Mouse (Mus musculus) CD4-positive, CD25-positive, alpha-beta regulatory T cell, adult 9 weeks (primary cell): ENCODE measurements around the gene Crxos. TPM values are rescaled to one million over a fixed set of nuclear protein-coding genes. Genes with fewer than 3 reads are reported as not detected.

ENCODE experiments used
- polyA plus RNA-seq: library from polyadenylated mRNA; unstranded; fragments of 100-300 nt; shearing (Covaris generic); gene quantifications from one replicate; pipeline ENCODE4 v1.2.1, GENCODE M21; 2017

Crxos gene
- polyA plus RNA-seq, result not detected

GRCm38 (mm10) chr7:15882317-15882716, at the start of gene Crxos:
TSS of gene Crxos (plus strand) at chr7:15882617.

GRCm38 (mm10) chr7:15839578-15839977, 42.8 kb upstream of the Crxos start, which contains the start of gene Obox6:
TSS of gene Obox6 (minus strand) at chr7:15839678.

GRCm38 (mm10) chr7:15879756-15880155, 2.7 kb upstream of the Crxos start, which contains the start of gene Crx:
TSS of gene Crx (minus strand) at chr7:15879968.

GRCm38 (mm10) chr7:15922220-15922773, 39.9 kb downstream of the Crxos start, which contains the start of gene Selenow:
TSS of gene Selenow (minus strand) at chr7:15922402.

GRCm38 (mm10) chr7:15945721-15946536, 63.5 kb downstream of the Crxos start, which contains the start of gene Nop53:
TSS of gene Nop53 (minus strand) at chr7:15946074.

Other genes starting within 250 kb of the Crxos start
- not detected for gene Obox3, start 242.7 kb upstream of the Crxos start, polyA plus RNA-seq
- gene Obox5, start 132.5 kb upstream of the Crxos start, polyA plus RNA-seq, result not detected
- gene Obox6, start 42.9 kb upstream of the Crxos start, polyA plus RNA-seq, result not detected
- gene Crx, start 2.6 kb upstream of the Crxos start, polyA plus RNA-seq, result not detected
- 730 TPM for gene Selenow, start 39.8 kb downstream of the Crxos start, polyA plus RNA-seq
- 377 TPM for gene Nop53, start 63.5 kb downstream of the Crxos start, polyA plus RNA-seq
- not detected for gene Ehd2, start 85.0 kb downstream of the Crxos start, polyA plus RNA-seq
- gene Bicra, start 165.3 kb downstream of the Crxos start, polyA plus RNA-seq, result 5.4 TPM
- 0.06 TPM for gene Zfp541, start 179.2 kb downstream of the Crxos start, polyA plus RNA-seq
- gene Napa, start 215.8 kb downstream of the Crxos start, polyA plus RNA-seq, result 269 TPM
- gene Kptn, start 237.3 kb downstream of the Crxos start, polyA plus RNA-seq, result 27.0 TPM
- gene Slc8a2, start 247.2 kb downstream of the Crxos start, polyA plus RNA-seq, result not detected